Mouse (Mus musculus): ENCODE data around the gene D330020A13Rik. TPM values are rescaled to one million over a fixed set of nuclear protein-coding genes. Genes with fewer than 3 reads are reported as not detected.

Gene D330020A13Rik
- polyA plus RNA-seq (2012; fragmentation: generic; extraction: Trizol): 0.26 TPM
- long read RNA-seq, experiment 1: 0 reads
- long read RNA-seq, experiment 2: 0 reads

DNA sequence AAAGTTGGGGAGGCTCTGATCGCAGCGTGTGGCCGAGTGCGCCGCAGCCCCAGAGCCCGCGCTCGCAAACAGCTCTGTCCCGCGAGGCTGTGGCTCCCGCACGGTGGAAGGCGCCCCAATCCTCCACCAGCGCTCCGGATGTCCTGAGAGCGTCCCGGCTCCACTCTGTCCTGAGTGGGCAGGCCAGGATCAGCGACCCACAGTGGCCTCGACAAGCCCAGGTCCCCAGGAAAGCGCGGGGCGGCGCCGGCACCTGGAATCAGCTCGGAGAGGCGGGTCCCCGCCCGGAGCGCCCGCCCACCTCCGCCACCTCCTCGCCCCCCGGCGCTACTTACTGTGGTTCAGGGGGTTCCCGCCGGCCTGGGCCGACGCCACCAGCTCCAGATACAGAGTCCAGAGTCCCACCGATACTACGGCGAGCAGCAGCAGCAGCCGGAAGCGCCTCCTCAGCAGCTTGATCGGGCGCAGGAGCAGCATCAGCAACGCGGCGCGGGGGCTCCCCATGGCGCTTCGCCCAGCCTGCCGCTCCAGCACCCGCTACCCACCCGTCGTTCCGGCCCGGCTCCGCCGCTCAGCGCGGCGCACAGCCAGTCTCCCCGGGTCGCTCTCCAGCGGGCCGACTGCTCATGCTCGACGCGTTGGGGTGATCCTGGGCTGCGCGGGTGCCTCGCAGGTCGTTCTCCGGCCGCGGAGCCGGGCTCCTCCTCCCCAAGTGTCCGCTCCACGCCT lies at the start of gene D330020A13Rik, which contains the start of gene B4galnt3:
TSS of gene D330020A13Rik (plus strand) at position 309 of the 729 bp plus-strand sequence.
TSS of gene B4galnt3 (minus strand) at position 504 of the 729 bp plus-strand sequence.
- peaks cover 18% of the 10 kb centered on the region for H3K27me3 ChIP-seq (ENCODE audit: control insufficient read depth, insufficient read depth, insufficient read length)
- H3K79me3 ChIP-seq (ENCODE audit: low read depth): no peaks in the 10 kb centered on the region
- H3K36me3 ChIP-seq (ENCODE audit: control insufficient read depth, insufficient read depth): no peaks in the 10 kb centered on the region
- H3K79me2 ChIP-seq (ENCODE audit: control insufficient read depth, insufficient read depth): no peaks in the 10 kb centered on the region
- H3ac ChIP-seq (ENCODE audit: control insufficient read depth, insufficient read length, low read depth): peak within 1 kb of the TSS; percentile 34
- H3K4me3 ChIP-seq (ENCODE audit: insufficient read depth, poor library complexity, severe bottlenecking): no peak within 1 kb of the TSS
- TF ChIP-seq MYOG (IDR thresholded peaks at IDR 0.05; ENCODE audit: control insufficient read depth, extremely low read depth, insufficient read length) (no peak), FOSL1 (IDR thresholded peaks at IDR 0.05; ENCODE audit: insufficient read depth, low read length, poor library complexity, severe bottlenecking) (no peak), CTCF (IDR thresholded peaks at IDR 0.05; ENCODE audit: control insufficient read depth, insufficient read depth, insufficient read length) (no peak), CEBPB (IDR thresholded peaks at IDR 0.05; ENCODE audit: low read depth) (no peak), MAX (IDR thresholded peaks at IDR 0.05) (no peak), USF1 (IDR thresholded peaks at IDR 0.05; ENCODE audit: low read depth) (no peak), MYOD1 (IDR thresholded peaks at IDR 0.05; ENCODE audit: control insufficient read depth, insufficient read length, low read depth) (no peak)

DNA sequence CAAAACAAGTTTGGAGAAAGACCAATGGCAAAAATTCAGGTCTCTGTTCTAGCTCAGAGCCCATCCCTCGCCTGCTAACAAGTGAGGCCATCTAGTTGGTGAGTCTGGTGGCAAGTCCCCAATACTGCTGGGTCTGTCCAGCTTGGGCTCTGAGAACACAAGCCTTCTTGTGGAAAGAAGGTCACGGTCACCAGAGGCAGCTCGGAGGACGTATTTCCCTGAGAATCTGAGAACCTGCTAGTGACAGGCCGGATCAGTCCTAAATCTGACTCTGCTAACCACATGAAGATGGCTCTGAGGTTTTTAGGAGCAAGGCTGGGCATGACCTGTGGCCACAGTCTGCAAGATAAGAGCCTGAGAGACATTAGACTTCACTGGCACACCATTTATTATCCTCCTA lies 47.5 kb upstream of the D330020A13Rik start:
- Histone ChIP-seq H3K79me2 (ENCODE audit: control insufficient read depth, insufficient read depth) (no peaks in the 10 kb centered on the region), H3K4me3 (ENCODE audit: insufficient read depth, poor library complexity, severe bottlenecking) (no peak overlapping the region), H3K79me3 (ENCODE audit: low read depth) (no peaks in the 10 kb centered on the region), H3K27me3 (ENCODE audit: control insufficient read depth, insufficient read depth, insufficient read length) (peaks cover 8% of the 10 kb centered on the region), H3K36me3 (ENCODE audit: control insufficient read depth, insufficient read depth) (no peaks in the 10 kb centered on the region), H3ac (ENCODE audit: control insufficient read depth, insufficient read length, low read depth) (no peak overlapping the region)
- no peak for TF ChIP-seq CEBPB (IDR thresholded peaks at IDR 0.05; ENCODE audit: low read depth)
- TF ChIP-seq MYOD1 (IDR thresholded peaks at IDR 0.05; ENCODE audit: control insufficient read depth, insufficient read length, low read depth): no peak
- no peak for TF ChIP-seq MAX (IDR thresholded peaks at IDR 0.05)
- no peak for TF ChIP-seq FOSL1 (IDR thresholded peaks at IDR 0.05; ENCODE audit: insufficient read depth, low read length, poor library complexity, severe bottlenecking)
- TF ChIP-seq USF1 (IDR thresholded peaks at IDR 0.05; ENCODE audit: low read depth): no peak
- TF ChIP-seq CTCF (IDR thresholded peaks at IDR 0.05; ENCODE audit: control insufficient read depth, insufficient read depth, insufficient read length): no peak
- no peak for TF ChIP-seq MYOG (IDR thresholded peaks at IDR 0.05; ENCODE audit: control insufficient read depth, extremely low read depth, insufficient read length)

DNA sequence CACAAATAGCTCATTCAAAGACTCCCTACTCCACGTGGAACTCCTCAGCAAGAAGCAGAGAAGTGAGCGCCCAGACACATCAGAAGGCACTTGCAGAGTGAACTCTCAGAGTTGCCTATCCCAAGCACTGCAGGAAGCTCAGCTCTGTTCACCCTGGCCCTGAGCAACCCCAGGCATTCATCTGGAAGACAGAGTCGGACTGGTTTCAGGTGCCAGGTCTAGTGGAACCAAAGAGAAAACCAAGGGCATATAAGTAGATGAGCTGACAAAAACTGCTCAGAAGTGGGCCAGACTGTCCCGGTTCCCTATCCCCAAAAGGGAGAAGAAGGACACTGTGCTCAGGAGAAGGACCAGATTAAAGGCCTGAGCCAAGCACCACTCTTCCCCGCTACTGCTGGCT lies 44.3 kb upstream of the D330020A13Rik start:
- H3K36me3 ChIP-seq (ENCODE audit: control insufficient read depth, insufficient read depth): no peaks in the 10 kb centered on the region
- H3K27me3 ChIP-seq (ENCODE audit: control insufficient read depth, insufficient read depth, insufficient read length): peaks cover 8% of the 10 kb centered on the region
- TF ChIP-seq CEBPB (IDR thresholded peaks at IDR 0.05; ENCODE audit: low read depth) (no peak), MAX (IDR thresholded peaks at IDR 0.05) (no peak), CTCF (IDR thresholded peaks at IDR 0.05; ENCODE audit: control insufficient read depth, insufficient read depth, insufficient read length) (no peak), FOSL1 (IDR thresholded peaks at IDR 0.05; ENCODE audit: insufficient read depth, low read length, poor library complexity, severe bottlenecking) (no peak), MYOD1 (IDR thresholded peaks at IDR 0.05; ENCODE audit: control insufficient read depth, insufficient read length, low read depth) (no peak), MYOG (IDR thresholded peaks at IDR 0.05; ENCODE audit: control insufficient read depth, extremely low read depth, insufficient read length) (no peak), USF1 (IDR thresholded peaks at IDR 0.05; ENCODE audit: low read depth) (no peak)

DNA sequence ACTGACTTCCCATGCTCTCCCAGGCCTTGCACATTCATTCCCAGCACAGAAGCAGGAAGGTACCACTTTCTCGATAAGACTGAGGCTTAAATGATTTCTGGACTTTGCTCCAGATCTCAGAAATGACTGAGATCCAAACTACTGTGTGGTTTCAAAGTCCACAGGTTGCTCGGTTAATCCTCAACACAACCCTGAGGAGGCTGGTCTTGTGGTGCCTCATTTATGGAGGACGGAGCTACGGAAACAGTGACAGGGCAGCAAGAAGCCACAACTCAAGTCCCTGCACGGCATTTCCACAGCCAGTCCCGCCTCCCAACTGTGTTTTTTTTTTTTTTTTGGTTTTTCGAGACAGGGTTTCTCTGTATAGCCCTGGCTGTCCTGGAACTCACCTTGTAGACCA lies 43.2 kb upstream of the D330020A13Rik start:
- H3ac ChIP-seq (ENCODE audit: control insufficient read depth, insufficient read length, low read depth): no peak overlapping the region
- H3K27me3 ChIP-seq (ENCODE audit: control insufficient read depth, insufficient read depth, insufficient read length): peaks cover 8% of the 10 kb centered on the region
- TF ChIP-seq FOSL1 (IDR thresholded peaks at IDR 0.05; ENCODE audit: insufficient read depth, low read length, poor library complexity, severe bottlenecking): no peak
- TF ChIP-seq MAX (IDR thresholded peaks at IDR 0.05): no peak
- TF ChIP-seq MYOD1 (IDR thresholded peaks at IDR 0.05; ENCODE audit: control insufficient read depth, insufficient read length, low read depth): no peak
- no peak for TF ChIP-seq MYOG (IDR thresholded peaks at IDR 0.05; ENCODE audit: control insufficient read depth, extremely low read depth, insufficient read length)
- TF ChIP-seq USF1 (IDR thresholded peaks at IDR 0.05; ENCODE audit: low read depth): no peak
- TF ChIP-seq CTCF (IDR thresholded peaks at IDR 0.05; ENCODE audit: control insufficient read depth, insufficient read depth, insufficient read length): no peak
- no peak for TF ChIP-seq CEBPB (IDR thresholded peaks at IDR 0.05; ENCODE audit: low read depth)
- no peaks in the 10 kb centered on the region for H3K36me3 ChIP-seq (ENCODE audit: control insufficient read depth, insufficient read depth)
- no peak overlapping the region for H3K4me3 ChIP-seq (ENCODE audit: insufficient read depth, poor library complexity, severe bottlenecking)
- no peaks in the 10 kb centered on the region for H3K79me2 ChIP-seq (ENCODE audit: control insufficient read depth, insufficient read depth)
- H3K79me3 ChIP-seq (ENCODE audit: low read depth): no peaks in the 10 kb centered on the region

More for the DNA sequence above, 44.3 kb upstream of the D330020A13Rik start:
- no peaks in the 10 kb centered on the region for H3K79me3 ChIP-seq (ENCODE audit: low read depth)
- no peak overlapping the region for H3ac ChIP-seq (ENCODE audit: control insufficient read depth, insufficient read length, low read depth)
- no peak overlapping the region for H3K4me3 ChIP-seq (ENCODE audit: insufficient read depth, poor library complexity, severe bottlenecking)
- no peaks in the 10 kb centered on the region for H3K79me2 ChIP-seq (ENCODE audit: control insufficient read depth, insufficient read depth)

DNA sequence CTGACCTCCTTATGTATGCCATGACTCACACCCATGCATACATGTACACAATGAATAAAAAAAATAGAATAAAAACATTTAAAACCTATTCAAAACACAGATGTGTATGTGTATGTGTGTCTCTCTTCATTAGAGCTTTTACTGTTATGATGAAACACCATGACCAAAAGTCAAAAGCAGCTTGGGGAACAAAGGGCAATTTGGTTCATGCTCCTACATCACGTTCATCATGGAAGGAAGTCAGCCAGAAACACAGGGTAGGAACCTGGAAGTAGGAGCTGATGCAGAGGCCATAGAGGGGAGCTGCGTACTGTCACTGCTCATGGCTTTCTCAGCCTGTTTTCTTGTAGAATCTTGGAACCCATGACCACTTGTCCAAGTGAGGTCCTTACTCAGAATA lies 41.4 kb upstream of the D330020A13Rik start:
- TF ChIP-seq FOSL1 (IDR thresholded peaks at IDR 0.05; ENCODE audit: insufficient read depth, low read length, poor library complexity, severe bottlenecking) (no peak), MYOD1 (IDR thresholded peaks at IDR 0.05; ENCODE audit: control insufficient read depth, insufficient read length, low read depth) (no peak), USF1 (IDR thresholded peaks at IDR 0.05; ENCODE audit: low read depth) (no peak), CEBPB (IDR thresholded peaks at IDR 0.05; ENCODE audit: low read depth) (no peak), MAX (IDR thresholded peaks at IDR 0.05) (no peak), MYOG (IDR thresholded peaks at IDR 0.05; ENCODE audit: control insufficient read depth, extremely low read depth, insufficient read length) (no peak), CTCF (IDR thresholded peaks at IDR 0.05; ENCODE audit: control insufficient read depth, insufficient read depth, insufficient read length) (no peak)
- no peak overlapping the region for H3K4me3 ChIP-seq (ENCODE audit: insufficient read depth, poor library complexity, severe bottlenecking)
- H3ac ChIP-seq (ENCODE audit: control insufficient read depth, insufficient read length, low read depth): no peak overlapping the region
- no peaks in the 10 kb centered on the region for H3K36me3 ChIP-seq (ENCODE audit: control insufficient read depth, insufficient read depth)
- H3K27me3 ChIP-seq (ENCODE audit: control insufficient read depth, insufficient read depth, insufficient read length): peaks cover 8% of the 10 kb centered on the region
- no peaks in the 10 kb centered on the region for H3K79me2 ChIP-seq (ENCODE audit: control insufficient read depth, insufficient read depth)
- no peaks in the 10 kb centered on the region for H3K79me3 ChIP-seq (ENCODE audit: low read depth)
